ENCODE assay signal across 10 mouse cellular contexts in genomic region chr3:104360325-104360724, GRCm38 (mm10).
DNase-seq lines count a peak whose midpoint lies in the region; ATAC-seq and TF ChIP-seq lines count a peak whose summit lies in the region.
"Had no signal": no experiment of that assay in that cellular context is flagged by ENCODE, and none has a peak within 500 bp of the region (broad histone marks: within the 10 kb centered on the region; RNA-seq: fewer than 3 reads in every experiment).

No protein-coding gene starts in this region.

- no peaks in the 10 kb centered on the region for H3K79me3 ChIP-seq in C2C12 (ENCODE audit: low read depth)

- TF ChIP-seq POLR2A in lung, adult 2 months (IDR thresholded peaks at IDR 0.05; ENCODE audit: borderline replicate concordance, extremely low read depth, low read depth, low read length) = peak; percentile 32; the same call in 1 of the 2 replicates
- TF ChIP-seq POLR2A in cerebellum, adult 2 months (IDR thresholded peaks at IDR 0.05; ENCODE audit: borderline replicate concordance, insufficient read depth, low read length) = no peak

- no peak overlapping the region for H3K4me2 ChIP-seq in intestine, embryonic 16.5 days (ENCODE audit: low read depth, low read length)
- H3K4me2 ChIP-seq: forebrain, embryonic 15.5 days had no signal

- peak overlapping the region; percentile 88 for H3K27ac ChIP-seq in intestine, embryonic 16.5 days (ENCODE audit: low read length)
- no peak overlapping the region for H3K27ac ChIP-seq in cerebellum, adult 2 months (ENCODE audit: insufficient read depth, low read length)
- H3K27ac ChIP-seq: forebrain, embryonic 15.5 days had no signal

- 48% methylated on average over 5 of the region's 5 CpGs for WGBS in intestine, embryonic 16.5 days
- 44% methylated on average over 5 of the region's 5 CpGs for WGBS in lung, adult 2 months
- 83% methylated on average over 5 of the region's 5 CpGs for WGBS in cerebellum, adult 2 months

- no peaks in the 10 kb centered on the region for H3K9me3 ChIP-seq in intestine, embryonic 16.5 days (ENCODE audit: control insufficient read depth, low read length)
- H3K9me3 ChIP-seq: forebrain, embryonic 15.5 days had no signal

- peaks cover 20% of the 10 kb centered on the region for H3K4me1 ChIP-seq in intestine, embryonic 16.5 days (ENCODE audit: control insufficient read depth, insufficient read depth, low read length)
- H3K4me1 ChIP-seq in lung, adult 2 months (ENCODE audit: control insufficient read depth, insufficient read depth, low read length) = peaks cover 4% of the 10 kb centered on the region; the same call in 1 of the 2 replicates
- peaks cover 9% of the 10 kb centered on the region for H3K4me1 ChIP-seq in cerebellum, adult 2 months (ENCODE audit: control insufficient read depth, insufficient read depth, low read length)
- H3K4me1 ChIP-seq: forebrain, embryonic 15.5 days had no signal

- no peaks in the 10 kb centered on the region for H3K36me3 ChIP-seq in C2C12 (ENCODE audit: control insufficient read depth, insufficient read depth)
- H3K36me3 ChIP-seq in intestine, embryonic 16.5 days (ENCODE audit: control insufficient read depth, insufficient read depth, low read length) = no peaks in the 10 kb centered on the region
- H3K36me3 ChIP-seq: forebrain, embryonic 15.5 days had no signal

- ATAC-seq in intestine, embryonic 16.5 days = no peak
- ATAC-seq in erythroid progenitor cell, adult 5-6 weeks (replicated peaks; ENCODE audit: low FRiP score, poor library complexity, severe bottlenecking) = no peak
- ATAC-seq: forebrain, embryonic 15.5 days had no signal

- H3K79me2 ChIP-seq in C2C12 (ENCODE audit: control insufficient read depth, insufficient read depth) = no peaks in the 10 kb centered on the region

- 0 out of 2 replicates have a peak overlapping the region, but pooled peaks have one; percentile 16 for H3K9ac ChIP-seq in intestine, embryonic 16.5 days (ENCODE audit: low read depth, low read length)
- H3K9ac ChIP-seq: forebrain, embryonic 15.5 days had no signal

- H3ac ChIP-seq in C2C12 (ENCODE audit: control insufficient read depth, insufficient read length, low read depth) = no peak overlapping the region

- no peak overlapping the region for H3K4me3 ChIP-seq in C2C12 (ENCODE audit: insufficient read depth, poor library complexity, severe bottlenecking)
- H3K4me3 ChIP-seq in intestine, embryonic 16.5 days (ENCODE audit: low read length) = no peak overlapping the region
- H3K4me3 ChIP-seq in lung, adult 2 months (replicated peaks; ENCODE audit: extremely low read depth, low read depth, low read length) = no peak overlapping the region
- H3K4me3 ChIP-seq in cerebellum, adult 2 months (replicated peaks; ENCODE audit: insufficient read depth, low read depth, low read length) = no peak overlapping the region
- H3K4me3 ChIP-seq: forebrain, embryonic 15.5 days had no signal

- peak; percentile 91 to 93 for DNase-seq in adrenal gland, adult (ENCODE audit: inconsistent age in 2 of 2, low spot score in 1 of 2)
- DNase-seq in lung, adult 2 months = peak; percentile 55
- no peak for DNase-seq in frontal cortex, postnatal 14 days (ENCODE audit: low spot score in 2 of 2)
- no peak for DNase-seq in cerebellum, adult 2 months
- DNase-seq in spleen, adult 18-20 months = no peak
- DNase-seq: cerebellum, postnatal 36 days had no signal

- TF ChIP-seq CTCF in C2C12 (IDR thresholded peaks at IDR 0.05; ENCODE audit: control insufficient read depth, insufficient read depth, insufficient read length) = no peak
- no peak for TF ChIP-seq CTCF in lung, adult 2 months (IDR thresholded peaks at IDR 0.05; ENCODE audit: insufficient read depth, low read length)
- TF ChIP-seq CTCF in cerebellum, adult 2 months (IDR thresholded peaks at IDR 0.05; ENCODE audit: borderline replicate concordance, insufficient read depth, low read depth, low read length) = no peak

- H3K27me3 ChIP-seq in C2C12 (ENCODE audit: control insufficient read depth, insufficient read depth, insufficient read length) = no peaks in the 10 kb centered on the region
- no peaks in the 10 kb centered on the region for H3K27me3 ChIP-seq in intestine, embryonic 16.5 days (replicated peaks; ENCODE audit: control insufficient read depth, insufficient read depth, low read length)
- no peaks in the 10 kb centered on the region for H3K27me3 ChIP-seq in cerebellum, adult 2 months (ENCODE audit: control insufficient read depth, insufficient read depth, low read length)
- H3K27me3 ChIP-seq: forebrain, embryonic 15.5 days had no signal

TF ChIP-seq in C2C12, 6 proteins besides CTCF, POLR2A, EP300 and RAD21:
- TF ChIP-seq FOSL1 (IDR thresholded peaks at IDR 0.05; ENCODE audit: insufficient read depth, low read length, poor library complexity, severe bottlenecking) = peak; percentile 87
- no peak for TF ChIP-seq USF1 (IDR thresholded peaks at IDR 0.05; ENCODE audit: low read depth)
- TF ChIP-seq MAX (IDR thresholded peaks at IDR 0.05) = peak; percentile 77
- TF ChIP-seq MYOD1 (IDR thresholded peaks at IDR 0.05; ENCODE audit: control insufficient read depth, insufficient read length, low read depth) = peak; percentile 75
TF ChIP-seq in C2C12: peak in this region for 3.

Comparison
In these comparisons a context has a peak if more than half of its experiments do, and no peak if none do; other contexts are left out.
1. DNase-seq: peak in adrenal gland, adult (2 of 2) and lung, adult 2 months (single experiment); none in frontal cortex, postnatal 14 days (0 of 2), cerebellum, adult 2 months (0 of 2) and spleen, adult 18-20 months (0 of 2).